Mouse (Mus musculus) frontal cortex, postnatal 36 days (tissue): ENCODE measurements around the gene Gpr68.

Source experiments
- DNase-seq, 2 experiments: peaks; one replicate each; pipeline ENCODE4 v3.0.0; 2022; ENCODE audit warnings: low spot score in 2 of 2

Gpr68 gene

DNA sequence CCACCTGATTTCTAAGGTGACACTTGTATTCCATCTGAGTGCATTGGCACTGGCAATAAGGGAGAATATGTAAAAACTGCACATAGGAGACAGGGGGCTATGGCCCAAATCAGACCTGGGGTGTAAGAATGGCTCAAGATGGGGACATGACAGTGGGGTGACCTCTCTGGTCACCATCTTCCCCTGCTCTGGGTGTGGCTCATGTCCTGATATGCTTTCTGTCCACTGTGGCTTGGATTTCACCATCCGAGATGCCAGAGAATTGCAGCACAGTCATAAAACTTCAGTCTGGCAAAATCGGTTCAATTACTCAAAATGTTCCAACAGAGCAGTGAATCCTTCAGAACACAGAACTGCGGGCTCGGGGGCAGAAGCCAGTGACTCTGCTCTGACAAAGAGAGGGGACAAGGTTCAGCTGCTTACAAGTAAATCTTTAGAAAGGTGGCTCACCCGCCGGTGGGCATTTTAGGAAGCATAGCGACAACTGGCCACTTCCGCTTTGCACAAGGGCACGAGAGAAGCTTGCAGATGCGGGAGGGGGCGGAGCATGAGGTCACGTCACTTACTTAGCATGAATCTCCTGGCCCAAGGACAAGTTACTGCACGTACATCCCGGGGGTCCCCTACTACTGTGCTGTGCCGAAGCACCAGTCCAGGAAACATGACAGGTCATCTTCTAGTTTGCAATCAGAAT is 16.8 kb upstream of the Gpr68 start:
- DNase-seq, result no peak

DNA sequence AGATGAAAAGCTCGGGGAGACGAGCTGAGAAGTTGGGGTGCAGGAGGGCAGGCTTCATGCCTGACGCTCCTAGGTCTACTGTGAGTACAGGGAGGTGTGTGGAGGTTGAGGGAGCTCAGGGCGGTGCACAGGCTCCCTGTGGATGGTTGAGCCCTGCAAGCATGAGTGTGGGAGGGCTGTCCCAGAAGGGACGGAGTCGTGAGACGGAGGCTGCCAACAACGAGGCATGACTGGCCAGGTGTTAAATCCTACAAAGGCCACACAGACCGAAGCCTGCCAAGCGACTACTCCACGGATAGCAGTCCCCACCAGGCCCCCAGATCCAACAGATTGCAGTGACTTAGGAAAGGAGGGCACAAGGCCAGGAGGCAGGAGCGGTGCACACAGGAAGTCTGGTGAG is 2.7 kb upstream of the Gpr68 start:
- peak; percentile 48 to 61 for DNase-seq

GRCm38 (mm10) chr12:100909765-100910164 is 1.8 kb upstream of the Gpr68 start:
- DNase-seq, result no peak

DNA sequence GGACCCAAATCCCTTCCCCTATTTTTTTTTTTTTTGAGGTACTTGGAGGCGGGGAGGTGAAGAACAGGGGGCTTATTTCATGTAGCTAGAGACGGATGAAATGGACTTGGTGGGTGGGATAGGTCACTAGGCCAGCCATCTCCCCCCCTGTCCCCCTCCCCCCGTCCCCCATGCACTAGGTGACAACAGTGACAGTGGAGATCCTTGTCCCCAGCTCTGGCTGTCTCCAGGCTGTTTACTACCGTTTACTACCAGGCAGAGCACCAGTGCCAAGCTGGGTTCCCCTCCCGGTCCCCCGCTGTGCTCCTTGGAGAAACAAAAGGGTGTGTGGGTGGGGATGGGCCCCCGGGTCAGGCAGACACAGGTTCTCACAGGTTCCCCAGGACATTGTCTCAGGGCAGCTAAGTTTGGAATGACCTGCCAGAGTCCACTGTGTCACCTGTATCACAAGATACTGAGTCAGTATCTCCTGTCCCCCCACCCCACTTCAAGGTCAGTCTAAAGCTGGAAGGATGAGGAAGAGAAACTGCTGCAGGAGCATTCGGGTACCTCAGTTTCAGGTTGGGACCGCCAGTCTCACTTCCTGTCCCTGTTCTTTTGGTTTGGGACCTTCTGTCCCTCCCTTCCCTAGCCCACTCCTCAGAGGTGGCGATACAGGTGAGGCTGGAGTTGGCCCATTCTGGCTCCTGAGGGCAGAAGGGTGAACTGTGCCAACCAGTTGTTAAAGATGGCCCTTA is 468 bp upstream of the Gpr68 start:
- DNase-seq, result no peak

DNA sequence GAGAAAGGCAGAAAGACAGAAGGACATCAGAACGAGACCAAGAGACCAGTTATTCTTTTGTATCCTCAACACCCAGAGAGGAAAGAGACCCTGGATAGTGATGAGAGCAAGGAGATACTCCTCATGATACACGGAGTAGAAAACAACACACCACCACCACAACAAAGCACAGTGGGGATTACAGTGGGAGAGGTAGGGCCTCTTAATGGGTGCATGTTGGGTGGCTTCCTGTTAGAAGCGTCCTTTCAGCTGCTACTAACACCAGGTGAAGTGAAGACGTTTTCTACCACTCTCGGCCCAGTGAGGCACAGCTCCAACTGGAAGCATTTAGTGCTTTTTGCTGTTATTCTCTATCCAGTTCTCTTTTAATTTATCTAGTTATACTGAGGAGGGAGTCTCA is 1.1 kb downstream of the Gpr68 start:
- DNase-seq, result no peak

DNA sequence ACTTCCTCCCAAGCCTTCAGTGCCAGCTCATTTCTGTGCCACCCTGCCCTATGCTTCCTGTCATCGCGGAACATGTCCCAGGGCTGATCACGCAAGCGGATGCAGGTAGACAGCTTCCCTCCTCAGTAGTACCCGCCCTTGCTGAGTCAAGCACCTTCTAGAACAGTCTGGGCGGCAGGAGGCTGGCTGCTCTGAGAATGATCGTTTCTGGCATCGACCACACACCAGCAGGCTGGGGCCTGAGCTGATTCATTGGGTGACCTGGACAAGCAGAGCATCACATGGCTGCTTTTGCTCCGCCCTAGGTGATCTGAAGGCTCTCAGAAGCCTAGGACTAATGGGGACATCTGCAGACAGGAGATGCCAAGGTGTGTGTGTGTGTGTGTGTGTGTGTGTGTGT is 4.2 kb downstream of the Gpr68 start:
- DNase-seq, result no peak

DNA sequence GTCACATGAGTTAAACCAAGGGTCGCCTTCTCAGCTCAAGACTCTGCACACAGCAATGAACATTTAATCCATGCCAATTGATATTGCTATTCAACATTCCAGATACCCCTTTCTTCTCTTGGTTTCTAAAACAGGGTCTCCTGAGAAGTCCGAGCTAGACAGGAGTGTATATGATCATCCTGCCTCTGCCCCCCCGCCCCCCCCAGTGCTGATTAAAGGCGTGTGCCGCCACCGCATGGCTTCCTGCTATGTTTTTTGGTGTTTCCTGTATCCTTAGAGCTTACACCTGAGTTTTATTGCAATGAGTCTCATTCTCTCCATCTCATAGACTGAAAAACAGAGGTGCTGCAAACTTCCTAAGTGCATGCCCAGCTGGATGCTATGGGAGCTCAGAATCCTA is 6.6 kb downstream of the Gpr68 start:
- DNase-seq, result no peak

- DNase-seq, result no peak
Observed at GRCm38 (mm10) chr12:100900901-100901300, 7.1 kb downstream of the Gpr68 start.

DNA sequence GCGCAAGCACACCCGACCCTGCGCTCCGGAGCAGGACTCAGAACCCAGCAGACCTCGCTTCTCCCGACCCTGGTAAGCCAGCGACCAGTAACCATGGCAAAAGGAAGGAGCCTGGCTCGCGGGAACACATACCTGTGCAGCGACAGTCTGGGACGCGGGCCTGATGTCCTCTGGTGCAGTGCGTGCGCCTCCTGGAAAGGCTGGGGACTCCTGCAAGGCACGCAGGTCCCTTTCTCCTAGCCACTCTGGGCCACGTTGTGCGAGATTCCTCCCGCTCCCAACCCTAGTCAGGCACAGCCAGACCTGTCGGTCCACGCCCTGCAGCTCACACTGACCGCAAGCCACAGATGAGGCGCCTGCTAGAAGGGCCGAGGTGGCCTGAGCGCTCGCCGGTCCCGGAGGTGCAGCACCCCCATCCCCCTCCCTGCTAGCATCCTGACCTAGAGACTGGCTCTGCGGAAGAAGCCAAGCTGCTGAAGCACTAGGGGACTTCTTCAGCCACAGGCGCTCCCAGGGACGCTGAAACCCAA is 8.8 kb downstream of the Gpr68 start:
- peak; percentile 52 to 53 for DNase-seq

GRCm38 (mm10) chr12:100897736-100898650 is 10.0 kb downstream of the Gpr68 start:
- no peak for DNase-seq

- DNase-seq, result no peak
Observed at GRCm38 (mm10) chr12:100896661-100897060, 11.3 kb downstream of the Gpr68 start.

DNA sequence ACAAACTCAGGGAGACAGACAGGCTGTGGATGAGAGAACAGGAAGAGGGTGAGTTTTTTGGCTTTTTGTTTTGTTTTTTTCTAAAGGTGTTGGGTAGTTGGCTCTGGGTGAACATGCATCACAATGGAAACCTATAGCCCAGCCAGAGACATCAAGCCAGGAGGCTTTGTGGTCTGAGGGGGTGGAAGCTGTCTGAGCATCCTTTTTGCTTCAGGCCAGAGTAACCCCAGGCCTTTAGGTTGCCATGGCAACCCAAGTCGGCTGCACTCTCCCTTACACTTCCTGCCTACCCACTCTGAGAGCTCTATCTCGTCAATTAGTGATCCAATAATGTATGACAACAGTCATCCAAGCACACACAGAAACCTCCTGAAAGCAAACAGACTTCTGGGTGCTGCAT is 12.5 kb downstream of the Gpr68 start:
- DNase-seq, result no peak

GRCm38 (mm10) chr12:100890548-100890947 is 17.4 kb downstream of the Gpr68 start:
- DNase-seq, result no peak

DNA sequence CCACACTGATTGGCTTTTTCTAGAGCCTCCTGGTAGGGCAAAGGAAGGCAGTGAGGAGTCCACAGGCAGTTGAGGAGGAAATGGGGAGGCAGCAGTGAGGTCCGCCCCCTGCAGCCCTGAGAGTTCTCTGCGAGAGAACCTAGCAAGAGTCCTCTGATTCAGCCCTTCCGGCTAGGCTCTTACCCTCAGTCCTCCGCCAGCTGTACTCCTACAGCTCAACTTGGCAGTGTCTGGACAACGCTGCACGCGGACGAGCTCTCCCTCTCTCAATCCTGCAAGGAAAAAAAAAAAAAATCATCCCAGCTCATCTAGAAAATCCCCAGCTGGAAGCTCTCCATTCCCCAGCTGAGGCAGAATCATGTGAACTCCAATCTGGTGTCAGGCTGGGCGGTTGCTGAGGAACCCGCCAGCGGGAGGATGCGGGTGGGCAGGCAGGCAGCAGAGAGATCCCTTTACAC is 20.2 kb downstream of the Gpr68 start:
- peak; percentile 66 to 73 for DNase-seq

- DNase-seq, result peak in 1 of 2 experiments; percentile 25
Observed at GRCm38 (mm10) chr12:100886877-100887276, 21.1 kb downstream of the Gpr68 start.

DNA sequence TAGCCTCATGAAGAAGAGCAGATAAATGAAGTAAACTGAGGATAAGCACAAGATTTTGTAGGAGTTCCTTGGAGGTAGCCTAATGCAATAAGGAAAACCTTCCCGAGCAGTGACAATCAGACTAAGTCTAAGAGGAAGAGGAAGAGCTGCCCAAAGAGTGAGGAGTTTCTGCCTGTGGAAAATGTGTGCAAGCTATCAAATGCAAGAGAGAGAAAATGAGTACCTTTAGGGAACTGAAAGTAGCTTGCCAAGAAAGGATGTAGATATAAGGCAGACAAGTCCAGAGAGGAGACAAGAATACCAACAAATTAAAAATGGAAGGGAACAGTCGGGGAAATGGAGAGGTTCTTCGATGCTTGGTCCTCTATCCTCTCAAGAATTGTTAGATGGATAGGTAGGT is 22.4 kb downstream of the Gpr68 start:
- DNase-seq, result no peak

GRCm38 (mm10) chr12:100883168-100883567 is 24.8 kb downstream of the Gpr68 start:
- no peak for DNase-seq

DNA sequence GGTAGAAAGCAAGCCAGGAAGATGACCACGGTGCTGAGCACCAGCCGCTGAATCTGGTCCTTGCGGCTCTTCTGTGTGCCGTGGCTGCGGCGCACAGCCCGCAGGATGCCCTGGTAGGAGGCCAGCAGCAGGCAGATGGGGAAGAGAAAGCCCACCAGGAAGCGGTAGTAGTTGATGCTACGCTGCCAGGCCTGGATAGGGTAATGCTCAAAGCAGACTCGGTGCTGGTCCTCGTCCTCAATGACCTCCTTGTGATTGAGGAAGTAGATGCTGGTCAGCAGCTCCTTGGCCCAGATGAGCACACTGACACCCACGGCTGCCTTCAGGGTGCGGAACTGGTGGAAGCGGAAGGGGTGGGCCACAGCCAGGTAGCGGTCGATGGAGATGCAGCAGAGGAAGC is 29.4 kb downstream of the Gpr68 start:
- no peak for DNase-seq

- DNase-seq, result no peak
Observed at GRCm38 (mm10) chr12:100877936-100878335, 30.1 kb downstream of the Gpr68 start.

- no peak for DNase-seq
Observed at GRCm38 (mm10) chr12:100875960-100876359, 32.0 kb downstream of the Gpr68 start.

DNA sequence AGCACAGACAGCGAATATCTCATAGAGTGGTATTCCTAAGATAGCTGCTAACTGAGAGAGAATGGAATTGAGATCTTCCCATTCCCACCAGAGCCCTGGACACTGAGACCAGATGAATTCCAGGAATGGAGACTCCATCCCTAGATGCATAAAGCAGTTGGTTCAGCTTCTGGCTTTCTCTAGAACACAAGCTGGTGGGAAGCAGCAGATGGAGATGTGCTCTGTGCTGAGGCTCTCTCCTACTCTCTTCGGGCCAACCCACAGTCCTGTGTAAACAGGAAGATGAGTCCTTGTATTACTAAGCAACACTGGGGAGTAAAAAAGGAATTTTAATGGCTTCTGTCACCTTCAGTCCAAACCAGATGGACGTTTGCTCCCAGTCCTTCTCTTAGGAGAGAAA is 32.4 kb downstream of the Gpr68 start:
- peak; percentile 17 to 62 for DNase-seq

- DNase-seq, result no peak
Observed at GRCm38 (mm10) chr12:100873612-100874011, 34.4 kb downstream of the Gpr68 start.
